Mouse (Mus musculus) B cell, adult 2 months (primary cell): ENCODE results near the gene Bcl2a1c.
"Not testable (repeated sequence)": the region's sequence is repeated elsewhere in the genome, so short reads cannot be mapped to it uniquely, and the experiment has no call there.

Source experiments
- DNase-seq, 2 experiments: peaks; one replicate each; pipeline ENCODE4 v3.0.0; 2022

Bcl2a1c gene

DNA sequence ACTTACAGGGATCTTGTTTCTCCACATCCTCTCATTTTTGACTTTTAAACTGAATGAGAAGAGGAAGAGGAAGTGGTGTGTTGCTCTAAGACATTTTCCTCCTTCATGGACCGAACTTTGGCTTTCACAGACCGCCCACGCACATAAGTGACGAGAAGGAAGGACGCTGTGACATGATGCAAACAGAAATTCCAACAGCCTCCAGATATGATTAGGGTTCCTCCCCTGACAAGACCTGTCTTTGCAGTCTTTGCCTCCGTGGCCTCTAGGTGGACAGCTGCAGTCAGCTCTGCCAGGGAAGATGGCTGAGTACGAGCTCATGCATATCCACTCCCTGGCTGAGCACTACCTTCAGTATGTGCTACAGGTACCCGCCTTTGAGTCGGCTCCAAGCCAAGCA lies at the start of gene Bcl2a1c:
Gene Bcl2a1c, plus strand, starts transcription at position 281 of the 400 bp plus-strand sequence.
- DNase-seq: not testable (repeated sequence)

DNA sequence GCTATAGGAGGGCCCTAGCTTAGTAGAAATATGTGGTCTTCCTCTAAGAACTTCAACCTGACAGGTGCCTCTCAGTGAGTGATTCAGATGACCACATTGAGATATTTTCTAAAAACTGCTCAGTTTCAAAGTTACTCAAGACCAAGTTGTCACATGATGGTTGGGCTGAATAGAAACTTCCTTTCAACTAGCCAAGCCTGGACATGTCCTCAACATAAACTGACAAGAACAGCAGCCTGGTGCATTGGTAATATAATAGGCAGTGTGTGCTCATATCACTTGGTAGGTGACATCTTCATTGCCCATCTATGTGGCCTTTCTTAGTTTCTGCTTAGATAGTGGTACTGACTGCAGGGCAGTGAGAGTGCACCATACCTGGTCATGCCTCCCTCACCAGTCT lies 24.0 kb upstream of the Bcl2a1c start:
- DNase-seq: not testable (repeated sequence)

DNA sequence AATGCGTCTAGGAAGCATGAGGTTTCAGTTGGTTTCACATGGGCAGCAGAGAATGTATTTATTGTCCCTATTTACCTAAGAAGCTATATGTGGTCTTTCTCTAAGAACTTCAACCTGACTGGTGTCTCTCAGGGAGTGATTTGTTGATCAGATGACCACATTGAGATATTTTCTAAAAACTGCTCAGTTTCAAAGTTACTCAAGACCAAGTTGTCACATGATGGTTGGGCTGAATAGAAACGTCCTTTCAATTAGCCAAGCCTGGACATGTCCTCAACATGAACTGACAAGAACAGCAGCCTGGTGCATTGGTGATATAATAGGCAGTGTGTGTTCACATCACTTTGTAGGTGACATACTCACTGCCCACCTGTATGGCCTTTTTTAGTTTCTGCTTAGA lies 18.2 kb upstream of the Bcl2a1c start:
- not testable (repeated sequence) for DNase-seq

DNA sequence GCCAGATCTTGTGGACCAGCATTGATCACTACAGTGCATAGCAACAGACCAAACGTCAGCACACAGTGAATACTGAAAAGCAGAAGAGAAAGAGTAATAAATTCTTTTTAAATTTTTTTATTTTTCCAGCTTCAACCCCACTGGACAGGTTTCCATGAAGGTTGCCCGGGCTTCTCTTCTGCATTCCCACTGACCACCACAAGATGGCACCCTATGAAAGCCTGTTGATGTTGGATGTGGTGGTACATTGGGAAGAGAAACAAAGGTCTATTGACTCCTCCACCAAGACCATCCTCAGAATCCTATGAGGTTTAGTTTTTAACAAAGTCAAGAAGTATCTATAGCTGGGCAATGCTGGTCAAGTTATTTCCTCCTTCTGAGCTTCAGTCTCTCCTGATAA lies 11.9 kb upstream of the Bcl2a1c start:
- peak; percentile 43 to 50 for DNase-seq

GRCm38 (mm10) chr9:114326011-114326748 lies 3.8 kb upstream of the Bcl2a1c start:
- DNase-seq: no peak

DNA sequence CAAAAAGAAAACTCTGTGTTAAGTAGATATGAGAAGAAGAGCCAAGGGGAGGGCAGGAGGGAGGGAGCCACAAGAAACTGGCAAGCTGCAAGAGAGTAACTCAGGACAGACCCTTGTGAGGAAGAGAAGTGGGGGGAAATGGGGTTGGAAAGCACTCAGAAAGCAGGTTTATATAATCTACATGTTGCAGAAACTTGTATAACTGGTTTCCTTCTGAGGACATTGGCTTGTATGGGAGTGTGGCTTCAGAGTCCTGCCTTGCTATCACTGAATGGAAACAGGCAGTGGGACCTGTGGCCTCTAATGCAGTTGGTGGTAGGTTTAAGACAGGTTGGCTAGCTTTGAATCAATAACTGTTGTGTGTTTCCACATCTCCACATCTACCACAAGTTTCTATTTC lies 1.6 kb upstream of the Bcl2a1c start:
- not testable (repeated sequence) for DNase-seq

GRCm38 (mm10) chr9:114367783-114368470 lies 38.0 kb downstream of the Bcl2a1c start:
- DNase-seq: no peak

DNA sequence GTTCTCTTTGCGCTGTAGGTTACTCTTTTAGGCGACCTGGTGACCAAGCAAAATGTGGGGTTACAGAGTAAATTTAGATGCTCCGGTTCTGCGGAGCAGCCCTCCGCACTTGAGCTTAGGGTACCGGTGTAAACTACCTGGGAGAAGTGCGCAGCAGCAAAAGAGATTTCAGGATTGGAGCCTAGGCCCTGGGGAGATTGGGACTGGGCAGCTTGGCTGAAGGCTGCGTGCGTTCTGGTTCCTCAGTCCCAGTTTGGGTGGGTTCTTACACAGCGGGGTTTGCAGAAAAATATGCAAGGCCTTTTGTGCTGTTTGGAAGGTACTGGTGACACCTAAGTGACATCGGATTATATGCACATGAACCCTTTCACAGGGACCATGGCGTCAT lies 38.5 kb downstream of the Bcl2a1c start:
- DNase-seq: no peak

DNA sequence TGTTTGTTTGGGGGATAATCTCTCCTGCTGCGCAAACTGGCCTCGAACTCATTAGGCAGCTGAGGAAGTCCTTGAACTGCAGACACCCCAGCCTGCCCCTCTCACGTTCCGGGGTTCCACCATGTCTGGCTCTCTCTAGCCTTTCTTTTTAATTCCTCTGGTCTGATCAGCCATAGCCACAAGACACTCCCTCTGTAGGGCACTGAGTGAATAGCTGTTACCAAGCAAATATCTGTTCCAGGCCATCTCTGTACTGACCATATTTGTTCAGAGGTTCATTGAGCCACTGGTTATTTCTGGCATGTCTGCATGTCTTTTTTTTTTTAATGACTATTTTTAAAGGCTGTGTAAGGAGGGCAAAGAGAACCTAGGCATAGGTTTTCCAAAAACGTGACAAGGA lies 39.5 kb downstream of the Bcl2a1c start:
- DNase-seq: not testable (repeated sequence)

DNA sequence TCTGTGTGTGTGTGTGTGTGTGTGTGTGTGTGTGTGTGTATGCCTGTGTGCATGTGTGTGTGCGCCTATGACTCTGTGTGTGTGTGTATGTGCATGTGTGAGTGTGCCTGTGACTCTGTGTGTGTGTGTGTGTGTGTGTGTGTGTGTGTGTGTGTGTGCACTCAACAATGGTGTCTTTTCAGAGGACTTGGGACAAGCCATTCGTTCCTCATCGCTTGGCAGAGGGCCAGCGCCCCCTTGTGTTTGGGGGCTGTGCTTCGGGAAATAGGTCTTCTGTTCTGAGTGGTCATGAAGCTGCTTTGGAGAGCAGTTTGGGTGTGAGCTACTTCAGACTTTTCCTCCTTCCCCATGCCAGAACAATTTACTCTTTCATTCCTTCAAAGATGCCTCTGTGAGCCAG lies 41.8 kb downstream of the Bcl2a1c start:
- peak in 1 of 2 experiments; percentile 15 for DNase-seq

GRCm38 (mm10) chr9:114375276-114375962 lies 45.5 kb downstream of the Bcl2a1c start:
- no peak for DNase-seq

- no peak for DNase-seq
Measured at GRCm38 (mm10) chr9:114377168-114377567, 47.2 kb downstream of the Bcl2a1c start.

DNA sequence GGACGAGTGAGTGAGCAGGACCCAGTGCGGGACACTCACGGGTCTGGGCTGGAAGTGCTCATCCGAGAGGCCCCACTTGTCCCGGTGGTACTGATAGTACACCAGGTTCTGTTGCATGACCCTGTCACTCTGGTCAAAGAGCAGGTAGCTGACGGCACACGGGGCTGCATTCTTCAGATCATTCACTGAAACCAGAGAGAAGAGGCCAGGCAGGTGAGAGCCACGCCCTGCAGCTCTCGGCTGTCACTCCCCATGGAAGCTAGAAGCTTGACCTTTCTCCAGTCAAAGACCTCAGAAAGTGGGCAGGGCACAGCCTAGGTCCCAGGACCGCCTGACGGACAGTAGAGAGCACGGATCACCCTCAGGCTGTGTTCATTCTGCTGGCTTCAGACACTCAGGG lies 49.9 kb downstream of the Bcl2a1c start:
- DNase-seq: no peak
